Mouse (Mus musculus) brain, embryonic 14.5 days (tissue): ENCODE results near the gene Fkbp8.

Experiments
- CTCF ChIP-seq: fragments of 200-500 bp; IDR thresholded peaks from 2 replicates; pipeline ENCODE4 v1.5.1; 2012; ENCODE audit warnings: inconsistent platforms, mild to moderate bottlenecking, moderate library complexity, borderline replicate concordance; ENCODE audit not compliant: insufficient read depth, insufficient read length; ENCODE audit errors: extremely low read depth
- POLR2A ChIP-seq: fragments of 200-500 bp; IDR thresholded peaks from 2 replicates; pipeline ENCODE4 v1.6.1; 2012; ENCODE audit warnings: mild to moderate bottlenecking, inconsistent platforms, borderline replicate concordance; ENCODE audit not compliant: poor library complexity, insufficient read depth, insufficient read length, severe bottlenecking; ENCODE audit errors: extremely low read depth

DNA sequence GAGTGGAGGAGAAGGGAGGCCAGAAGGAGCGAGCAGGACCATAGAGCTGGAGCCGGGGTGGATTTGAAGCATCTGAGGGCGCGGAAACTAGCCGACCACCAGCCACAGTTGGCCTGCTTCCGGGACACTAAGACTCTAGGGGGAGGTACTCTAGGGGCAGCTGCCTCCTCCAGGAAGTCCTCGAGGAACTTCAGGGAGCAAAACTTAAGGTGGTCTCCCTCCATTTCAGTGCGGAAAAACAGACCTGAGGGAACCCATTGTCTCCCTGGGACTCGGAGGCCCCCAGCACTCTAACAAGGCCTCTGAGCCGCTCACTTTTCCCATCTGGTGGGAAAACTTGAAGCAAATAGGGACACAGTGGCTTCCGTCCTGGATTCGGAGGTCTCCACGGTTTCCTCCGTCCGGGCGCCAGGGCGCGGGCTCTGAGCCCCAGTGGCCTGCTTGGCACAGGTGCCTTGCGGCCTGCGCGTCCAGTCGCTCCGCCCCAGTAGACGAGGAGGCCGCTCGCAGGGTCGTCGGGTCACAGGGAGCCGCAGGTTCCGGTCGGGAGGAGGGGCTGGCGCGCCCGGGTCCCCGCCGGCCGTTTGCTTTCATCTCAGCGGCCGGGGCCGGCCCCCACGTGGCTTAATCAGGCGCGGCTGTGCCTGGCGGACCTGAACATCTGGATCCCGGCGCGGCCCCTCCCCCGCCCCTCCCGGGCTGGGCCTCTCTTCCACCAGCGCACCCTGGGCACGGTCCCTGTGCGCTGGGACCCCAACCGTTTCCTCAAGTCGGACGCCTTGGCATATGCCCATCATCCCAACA is 39.3 kb upstream of the Fkbp8 start:
- TF ChIP-seq CTCF (no peak), POLR2A (no peak)
